Mouse (Mus musculus) limb, embryonic 11.5 days (tissue): ENCODE results near the gene Slc7a11. TPM values are rescaled to one million over a fixed set of nuclear protein-coding genes. Genes with fewer than 3 reads are reported as not detected.

Source experiments
- ATAC-seq: fragments of 200-750 bp; cut with Nextera tagmentation; 2 replicates; pipeline ENCODE4 v1.8.0; 2017; ENCODE audit warnings: low read depth; ENCODE audit not compliant: insufficient number of reproducible peaks, low FRiP score, low TSS enrichment
- DNase-seq: peaks from one replicate; pipeline ENCODE4 v3.0.0-alpha.2; 2015; ENCODE audit warnings: low spot score
- H3K27ac ChIP-seq: fragments of 300-500 bp; sonication (generic); replicated peaks from 2 replicates; pipeline ENCODE4 v1.5.1; 2014; ENCODE audit warnings: low read depth, mild to moderate bottlenecking, low read length
- H3K27me3 ChIP-seq: fragments of 300-500 bp; sonication (generic); 2 replicates; pipeline ENCODE4 v1.6.1; 2014; ENCODE audit warnings: mild to moderate bottlenecking, low read length, mixed read lengths; ENCODE audit not compliant: control insufficient read depth, insufficient read depth
- H3K36me3 ChIP-seq: fragments of 300-500 bp; sonication (generic); 2 replicates; pipeline ENCODE4 v1.6.1; 2014; ENCODE audit warnings: mild to moderate bottlenecking, low read length, moderate library complexity, mixed read lengths; ENCODE audit not compliant: control insufficient read depth, insufficient read depth
- H3K4me1 ChIP-seq: fragments of 300-500 bp; sonication (generic); 2 replicates; pipeline ENCODE4 v1.6.1; 2014; ENCODE audit warnings: low read length, mixed read lengths; ENCODE audit not compliant: control insufficient read depth, insufficient read depth
- H3K4me2 ChIP-seq: fragments of 300-500 bp; sonication (generic); 2 replicates; pipeline ENCODE4 v1.6.1; 2014; ENCODE audit warnings: low read depth, mild to moderate bottlenecking, moderate library complexity; ENCODE audit not compliant: severe bottlenecking
- H3K4me3 ChIP-seq: fragments of 300-500 bp; sonication (generic); 2 replicates; pipeline ENCODE4 v1.5.1; 2014; ENCODE audit warnings: low read depth, low read length
- H3K9ac ChIP-seq: fragments of 300-500 bp; sonication (generic); 2 replicates; pipeline ENCODE4 v1.6.1; 2014; ENCODE audit warnings: mild to moderate bottlenecking, low read length
- H3K9me3 ChIP-seq: fragments of 300-500 bp; sonication (generic); 2 replicates; pipeline ENCODE4 v1.6.1; 2016; ENCODE audit warnings: low read length; ENCODE audit not compliant: control insufficient read depth
- WGBS: fragments of 180-500 bp; shearing (Covaris S2); extraction: QIAGEN DNeasy Blood & Tissue Kit; methylation state at CpG from one replicate; pipeline ENCODE4 v1.1.7; 2014; 5-methylcytosine and 5-hydroxymethylcytosine counted together
- polyA plus RNA-seq: library from polyadenylated mRNA; unstranded; fragments of >200 nt; fragmentation: Nextera tagmentation; extraction: Ambion mirVana; gene quantifications from 2 replicates; pipeline ENCODE4 v1.2.1, GENCODE M21; 2014

Gene Slc7a11
- polyA plus RNA-seq, 1 experiment from 2014 or later, result 4.4 TPM

- ATAC-seq, result no peak
- Histone ChIP-seq H3K27ac (no peak overlapping the region), H3K4me1 (no peaks in the 10 kb centered on the region)
Measured at GRCm38 (mm10) chr3:49893945-49894344, 549.5 kb downstream of the Slc7a11 start.

GRCm38 (mm10) chr3:49887359-49887758 lies 556.1 kb downstream of the Slc7a11 start:
- Histone ChIP-seq H3K4me1 (peaks cover 2% of the 10 kb centered on the region; the same call in 1 of the 2 replicates), H3K27me3 (no peaks in the 10 kb centered on the region), H3K9ac (no peak overlapping the region), H3K27ac (no peak overlapping the region), H3K4me2 (no peak overlapping the region), H3K4me3 (no peak overlapping the region), H3K9me3 (no peaks in the 10 kb centered on the region), H3K36me3 (no peaks in the 10 kb centered on the region)
- ATAC-seq, result no peak
- 72% methylated on average over 2 of the region's 2 CpGs for WGBS
- DNase-seq, result no peak

More at GRCm38 (mm10) chr3:49893945-49894344, 549.5 kb downstream of the Slc7a11 start:
- Histone ChIP-seq H3K9ac (no peak overlapping the region), H3K4me2 (no peak overlapping the region), H3K9me3 (no peaks in the 10 kb centered on the region), H3K4me3 (no peak overlapping the region), H3K36me3 (no peaks in the 10 kb centered on the region), H3K27me3 (no peaks in the 10 kb centered on the region)
- DNase-seq, result no peak

- H3K36me3 ChIP-seq, result no peaks in the 10 kb centered on the region
- H3K9me3 ChIP-seq, result no peaks in the 10 kb centered on the region
- WGBS, result 59% methylated on average over 8 of the region's 8 CpGs
- no peak overlapping the region for H3K4me3 ChIP-seq
- no peak for ATAC-seq
- no peak overlapping the region for H3K27ac ChIP-seq
- no peaks in the 10 kb centered on the region for H3K27me3 ChIP-seq
- H3K9ac ChIP-seq, result no peak overlapping the region
- no peak overlapping the region for H3K4me2 ChIP-seq
- no peak for DNase-seq
- peaks cover 2% of the 10 kb centered on the region; the same call in 1 of the 2 replicates for H3K4me1 ChIP-seq
Measured at GRCm38 (mm10) chr3:49886220-49886945, 557.0 kb downstream of the Slc7a11 start.

- Histone ChIP-seq H3K4me3 (no peak overlapping the region), H3K4me2 (no peak overlapping the region), H3K36me3 (no peaks in the 10 kb centered on the region), H3K9ac (no peak overlapping the region), H3K9me3 (no peaks in the 10 kb centered on the region), H3K27ac (no peak overlapping the region), H3K27me3 (no peaks in the 10 kb centered on the region), H3K4me1 (no peaks in the 10 kb centered on the region)
- no peak for DNase-seq
- no peak for ATAC-seq
Measured at GRCm38 (mm10) chr3:49880496-49880895, 562.9 kb downstream of the Slc7a11 start.

- no peak overlapping the region for H3K4me2 ChIP-seq
- H3K9me3 ChIP-seq, result no peaks in the 10 kb centered on the region
- H3K9ac ChIP-seq, result no peak overlapping the region
- no peaks in the 10 kb centered on the region for H3K27me3 ChIP-seq
- DNase-seq (no peak), ATAC-seq (no peak)
- peak overlapping the region; percentile 36; the same call in 1 of the 2 replicates for H3K27ac ChIP-seq
- H3K4me1 ChIP-seq, result peaks cover 37% of the 10 kb centered on the region
- no peaks in the 10 kb centered on the region for H3K36me3 ChIP-seq
- no peak overlapping the region for H3K4me3 ChIP-seq
- 57% methylated on average over 3 of the region's 3 CpGs for WGBS
Measured at GRCm38 (mm10) chr3:49870786-49871185, 572.6 kb downstream of the Slc7a11 start.

- Histone ChIP-seq H3K36me3 (no peaks in the 10 kb centered on the region), H3K4me2 (no peak overlapping the region), H3K4me1 (peaks cover 33% of the 10 kb centered on the region), H3K4me3 (no peak overlapping the region), H3K27ac (peak overlapping the region; percentile 63), H3K27me3 (no peaks in the 10 kb centered on the region), H3K9ac (no peak overlapping the region), H3K9me3 (no peaks in the 10 kb centered on the region)
- 23% methylated on average over 4 of the region's 4 CpGs for WGBS
- DNase-seq (peak; percentile 54), ATAC-seq (no peak; the same call in 1 of the 2 replicates)
Measured at GRCm38 (mm10) chr3:49867951-49868584, 575.3 kb downstream of the Slc7a11 start.

GRCm38 (mm10) chr3:49867147-49867950 lies 576.1 kb downstream of the Slc7a11 start:
- no peak for ATAC-seq
- no peak overlapping the region for H3K4me2 ChIP-seq
- peaks cover 32% of the 10 kb centered on the region for H3K4me1 ChIP-seq

GRCm38 (mm10) chr3:49866061-49866515 lies 577.3 kb downstream of the Slc7a11 start:
- Histone ChIP-seq H3K27ac (peak overlapping the region; percentile 75), H3K4me3 (no peak overlapping the region), H3K4me1 (peaks cover 28% of the 10 kb centered on the region), H3K9ac (peak overlapping the region; percentile 52), H3K27me3 (no peaks in the 10 kb centered on the region), H3K4me2 (0 out of 2 replicates have a peak overlapping the region, but pooled peaks have one; percentile 19), H3K36me3 (no peaks in the 10 kb centered on the region), H3K9me3 (no peaks in the 10 kb centered on the region)
- DNase-seq, result peak; percentile 64
- peak; percentile 45; the same call in 1 of the 2 replicates for ATAC-seq
- WGBS, result 6% methylated on average over 11 of the region's 11 CpGs

More at GRCm38 (mm10) chr3:49867147-49867950, 576.1 kb downstream of the Slc7a11 start:
- Histone ChIP-seq H3K9ac (no peak overlapping the region), H3K4me3 (no peak overlapping the region), H3K27me3 (no peaks in the 10 kb centered on the region), H3K36me3 (no peaks in the 10 kb centered on the region), H3K9me3 (no peaks in the 10 kb centered on the region), H3K27ac (peak overlapping the region; percentile 63)
- no peak for DNase-seq
- 51% methylated on average over 7 of the region's 7 CpGs for WGBS
